Mouse (Mus musculus) 3T3-L1 (cell line): Measurements from ENCODE around the gene Tubg2.
A peak's percentile ranks its signal among the peaks of the same experiment; 100 is the strongest.

Source experiments
- DNase-seq: peaks from one replicate; pipeline ENCODE4 v3.0.0-alpha.2; 2015; ENCODE audit warnings: low read depth, low spot score

Gene Tubg2

DNA sequence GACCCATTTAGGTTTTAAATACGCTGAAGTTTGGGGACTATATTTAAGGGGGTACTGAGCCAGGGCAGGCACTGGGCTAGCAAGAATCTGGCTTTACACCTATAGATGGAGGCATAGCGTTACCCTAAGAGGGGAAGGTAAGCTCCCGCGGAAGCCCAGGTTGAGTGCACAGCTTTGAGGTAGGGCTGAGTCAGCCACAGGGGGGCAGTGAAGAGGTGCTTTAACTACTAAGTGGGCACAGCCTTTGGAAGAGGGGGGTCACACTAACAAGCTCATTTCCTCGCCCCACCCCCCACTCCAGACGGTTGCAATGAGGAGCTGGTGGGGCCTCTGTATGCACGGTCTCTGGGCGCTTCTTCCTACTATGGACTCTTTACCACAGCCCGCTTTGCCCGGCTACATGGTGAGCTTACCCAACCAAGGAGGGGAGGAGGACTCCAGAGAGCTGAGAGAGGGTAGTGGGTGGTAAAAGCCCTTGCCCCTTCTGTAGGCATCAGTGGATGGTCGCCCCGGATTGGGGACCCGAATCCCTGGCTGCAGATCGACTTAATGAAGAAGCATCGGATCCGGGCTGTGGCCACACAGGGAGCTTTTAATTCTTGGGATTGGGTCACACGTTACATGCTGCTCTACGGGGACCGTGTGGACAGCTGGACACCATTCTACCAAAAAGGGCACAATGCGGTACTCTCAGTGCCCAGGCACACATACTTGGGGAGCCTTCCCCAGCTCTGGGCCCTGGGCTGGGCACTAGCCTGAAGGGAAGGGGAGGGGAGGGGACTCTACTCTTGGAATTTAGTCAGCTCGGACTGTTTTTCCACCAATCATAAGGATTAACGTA is 21.4 kb downstream of the Tubg2 start:
- peak; percentile 39 for DNase-seq

DNA sequence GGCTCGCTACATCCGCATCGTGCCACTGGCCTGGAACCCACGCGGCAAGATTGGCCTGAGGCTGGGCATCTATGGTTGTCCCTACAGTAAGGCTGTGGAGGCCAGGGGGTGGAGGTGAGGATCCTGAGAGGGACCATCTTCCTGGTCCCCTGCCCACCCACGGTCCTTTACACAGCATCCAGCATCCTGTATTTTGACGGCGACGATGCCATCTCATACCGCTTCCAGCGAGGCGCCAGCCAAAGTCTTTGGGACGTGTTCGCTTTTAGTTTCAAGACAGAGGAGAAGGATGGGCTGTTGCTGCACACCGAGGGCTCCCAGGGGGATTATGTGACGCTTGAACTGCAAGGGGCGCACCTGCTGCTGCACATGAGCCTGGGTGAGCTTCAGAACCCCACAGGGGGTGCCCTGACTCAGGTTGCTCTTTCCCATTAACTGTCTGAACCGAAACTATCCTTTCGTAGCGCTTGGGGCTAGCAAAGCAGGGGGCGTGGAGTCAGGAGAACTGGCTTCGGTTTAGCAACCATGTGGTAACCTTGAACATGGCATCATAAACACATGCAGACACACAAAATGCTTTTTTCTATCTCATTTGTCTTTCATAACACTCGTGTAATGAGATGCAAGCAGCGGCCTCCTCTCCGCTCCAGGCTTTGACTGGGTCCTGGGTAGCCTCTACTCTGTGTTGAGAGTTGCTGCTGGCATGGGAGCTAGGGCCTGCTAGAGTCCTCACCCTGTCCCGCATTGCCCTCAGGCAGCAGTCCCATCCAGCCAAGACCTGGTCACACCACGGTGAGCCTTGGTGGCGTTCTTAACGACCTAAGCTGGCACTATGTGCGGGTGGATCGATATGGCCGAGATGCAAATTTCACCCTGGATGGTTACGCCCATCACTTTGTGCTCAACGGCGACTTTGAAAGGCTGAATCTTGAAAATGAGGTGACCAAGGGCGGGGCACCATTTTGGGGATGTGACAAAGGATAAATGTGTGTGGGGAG is 22.7 kb downstream of the Tubg2 start:
- DNase-seq: no peak

DNA sequence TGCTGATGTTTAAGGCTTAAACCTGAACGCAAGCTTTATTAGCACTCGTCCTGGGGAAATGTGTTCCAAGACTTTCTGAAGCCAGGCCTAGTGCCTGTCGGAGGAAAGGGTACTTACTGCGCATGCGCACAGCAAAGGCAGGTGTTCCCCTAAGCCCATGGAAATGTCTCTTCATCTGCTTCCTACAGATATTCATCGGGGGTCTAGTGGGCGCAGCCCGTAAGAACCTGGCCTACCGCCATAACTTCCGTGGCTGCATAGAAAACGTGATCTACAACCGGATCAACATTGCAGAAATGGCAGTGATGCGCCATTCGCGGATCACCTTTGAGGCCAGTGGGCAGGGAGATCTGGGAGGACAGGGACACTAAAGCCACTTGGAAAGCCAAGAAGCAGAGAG is 23.6 kb downstream of the Tubg2 start:
- DNase-seq: no peak

DNA sequence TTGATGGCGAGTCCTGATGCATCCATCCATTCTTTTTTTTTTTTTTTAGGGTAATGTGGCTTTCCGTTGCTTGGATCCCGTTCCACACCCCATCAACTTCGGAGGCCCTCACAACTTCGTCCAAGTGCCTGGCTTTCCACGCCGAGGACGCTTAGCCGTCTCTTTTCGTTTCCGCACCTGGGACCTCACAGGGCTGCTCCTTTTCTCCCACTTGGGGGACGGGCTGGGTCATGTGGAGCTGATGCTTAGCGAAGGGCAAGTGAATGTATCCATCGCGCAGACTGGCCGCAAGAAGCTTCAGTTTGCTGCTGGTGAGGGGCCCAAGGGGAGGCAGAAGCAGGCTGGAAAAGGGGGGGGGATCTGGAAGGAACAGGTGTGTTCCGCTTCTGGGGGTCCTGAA is 24.6 kb downstream of the Tubg2 start:
- no peak for DNase-seq

DNA sequence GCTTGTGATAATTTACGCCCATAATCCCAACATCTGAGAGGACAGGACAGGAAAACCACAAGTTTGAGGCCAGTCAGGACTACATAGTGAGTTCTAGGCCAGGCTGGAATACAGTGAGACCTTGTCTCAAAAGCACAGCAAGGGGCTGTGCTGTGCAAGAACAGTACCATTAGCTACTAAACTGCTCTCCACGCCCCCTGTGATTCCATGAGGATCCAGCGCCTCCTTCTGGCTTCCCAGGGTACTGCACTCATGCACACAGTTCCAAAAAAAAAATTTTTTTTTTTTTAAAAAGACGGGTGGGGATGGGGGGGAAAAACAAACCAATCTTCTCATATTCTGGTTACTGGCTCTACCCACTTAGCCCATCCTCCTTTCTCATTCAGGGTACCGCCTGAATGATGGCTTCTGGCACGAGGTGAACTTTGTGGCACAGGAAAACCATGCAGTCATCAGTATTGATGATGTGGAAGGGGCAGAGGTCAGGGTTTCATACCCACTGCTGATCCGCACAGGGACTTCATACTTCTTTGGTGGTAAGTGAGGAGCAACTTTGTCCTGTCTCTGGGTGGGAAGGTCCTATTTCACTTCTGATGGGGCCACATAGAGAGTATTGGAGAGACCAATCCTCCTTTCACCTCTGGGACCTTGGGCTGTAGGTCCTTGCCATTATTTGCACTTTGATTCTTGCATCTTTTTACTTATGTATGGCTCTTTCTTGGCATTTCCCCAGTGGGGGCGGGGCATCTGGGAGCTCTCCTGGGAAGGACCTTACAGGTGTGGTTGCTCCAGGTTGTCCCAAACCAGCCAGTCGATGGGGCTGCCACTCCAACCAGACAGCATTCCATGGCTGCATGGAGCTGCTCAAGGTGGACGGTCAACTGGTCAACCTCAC is 25.4 kb downstream of the Tubg2 start:
- peak; percentile 86 for DNase-seq

DNA sequence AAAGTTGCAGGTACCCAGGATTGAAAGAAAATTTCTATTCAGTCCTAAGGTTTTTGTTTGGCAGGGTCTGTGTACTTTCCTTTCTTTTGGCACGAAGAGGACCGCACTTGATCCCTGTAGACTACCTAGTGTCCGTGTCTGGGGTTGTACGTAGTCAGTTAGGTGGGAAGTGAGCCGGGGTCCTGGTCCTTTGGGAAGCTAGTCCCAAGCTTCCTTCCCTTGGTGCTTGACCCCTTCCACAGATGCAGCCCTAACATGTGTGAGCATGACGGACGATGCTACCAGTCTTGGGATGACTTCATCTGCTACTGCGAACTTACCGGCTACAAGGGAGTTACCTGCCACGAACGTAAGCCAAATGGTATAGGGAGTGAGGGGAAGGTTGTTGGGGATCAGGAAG is 26.3 kb downstream of the Tubg2 start:
- no peak for DNase-seq

DNA sequence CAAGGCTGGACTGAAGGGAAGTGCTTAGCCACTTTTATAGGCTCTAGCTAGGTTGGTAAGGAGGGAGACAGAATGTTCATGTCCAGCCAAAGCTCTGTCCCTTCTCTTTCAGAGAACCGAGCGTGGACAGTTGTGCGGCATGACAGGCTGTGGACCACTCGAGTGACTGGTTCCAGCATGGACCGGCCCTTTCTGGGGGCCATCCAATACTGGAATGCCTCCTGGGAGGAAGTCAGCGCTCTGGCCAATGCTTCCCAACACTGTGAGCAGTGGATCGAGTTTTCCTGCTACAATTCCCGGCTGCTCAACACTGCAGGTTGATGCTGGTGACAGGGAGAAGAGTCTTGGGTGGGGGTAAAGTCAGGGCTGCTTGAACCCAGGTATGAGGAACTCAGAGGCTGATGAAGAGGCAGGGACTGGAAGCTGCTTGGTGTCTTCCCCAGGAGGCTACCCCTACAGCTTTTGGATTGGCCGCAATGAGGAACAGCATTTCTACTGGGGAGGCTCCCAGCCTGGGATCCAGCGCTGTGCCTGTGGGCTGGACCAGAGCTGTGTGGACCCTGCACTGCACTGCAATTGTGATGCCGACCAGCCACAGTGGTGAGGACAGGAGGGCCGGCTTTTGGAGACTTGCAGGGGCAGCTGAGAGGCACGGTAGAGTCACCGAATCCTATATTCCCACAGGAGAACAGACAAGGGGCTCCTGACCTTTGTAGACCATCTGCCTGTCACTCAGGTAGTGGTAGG is 27.2 kb downstream of the Tubg2 start:
- no peak for DNase-seq

DNA sequence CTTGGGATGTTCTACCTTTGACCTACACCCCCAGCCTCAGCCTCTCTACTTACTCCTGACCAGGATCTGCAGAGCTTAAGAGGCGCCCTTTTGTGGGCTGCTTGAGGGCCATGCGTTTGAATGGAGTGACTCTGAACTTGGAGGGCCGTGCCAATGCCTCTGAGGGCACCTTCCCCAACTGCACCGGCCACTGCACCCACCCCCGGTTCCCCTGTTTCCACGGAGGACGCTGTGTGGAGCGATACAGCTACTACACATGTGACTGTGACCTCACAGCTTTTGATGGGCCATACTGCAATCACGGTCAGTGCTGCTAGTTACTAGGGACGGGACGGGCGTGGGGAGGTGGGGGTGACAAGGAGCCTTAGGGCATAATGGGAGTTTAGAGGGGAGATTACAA is 29.3 kb downstream of the Tubg2 start:
- DNase-seq: no peak

DNA sequence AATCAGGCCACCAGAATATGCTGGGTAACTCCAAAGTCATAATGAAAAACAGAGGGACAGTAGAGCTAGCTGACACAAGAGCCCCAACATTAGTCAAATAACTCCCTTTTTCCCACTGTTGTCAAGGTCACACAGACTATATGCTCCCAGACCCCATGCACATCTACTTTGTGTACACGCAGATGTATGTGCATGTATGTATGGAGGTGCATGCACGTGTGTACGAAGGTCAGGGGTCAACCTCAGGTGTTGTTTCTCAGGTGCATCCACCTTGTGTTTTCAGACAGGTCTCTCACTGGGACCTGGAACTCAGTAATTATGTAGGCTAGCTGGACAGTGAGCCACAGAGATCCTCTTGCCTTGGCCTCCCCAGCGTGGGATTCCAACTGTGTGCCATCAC is 29.7 kb downstream of the Tubg2 start:
- DNase-seq: no peak

DNA sequence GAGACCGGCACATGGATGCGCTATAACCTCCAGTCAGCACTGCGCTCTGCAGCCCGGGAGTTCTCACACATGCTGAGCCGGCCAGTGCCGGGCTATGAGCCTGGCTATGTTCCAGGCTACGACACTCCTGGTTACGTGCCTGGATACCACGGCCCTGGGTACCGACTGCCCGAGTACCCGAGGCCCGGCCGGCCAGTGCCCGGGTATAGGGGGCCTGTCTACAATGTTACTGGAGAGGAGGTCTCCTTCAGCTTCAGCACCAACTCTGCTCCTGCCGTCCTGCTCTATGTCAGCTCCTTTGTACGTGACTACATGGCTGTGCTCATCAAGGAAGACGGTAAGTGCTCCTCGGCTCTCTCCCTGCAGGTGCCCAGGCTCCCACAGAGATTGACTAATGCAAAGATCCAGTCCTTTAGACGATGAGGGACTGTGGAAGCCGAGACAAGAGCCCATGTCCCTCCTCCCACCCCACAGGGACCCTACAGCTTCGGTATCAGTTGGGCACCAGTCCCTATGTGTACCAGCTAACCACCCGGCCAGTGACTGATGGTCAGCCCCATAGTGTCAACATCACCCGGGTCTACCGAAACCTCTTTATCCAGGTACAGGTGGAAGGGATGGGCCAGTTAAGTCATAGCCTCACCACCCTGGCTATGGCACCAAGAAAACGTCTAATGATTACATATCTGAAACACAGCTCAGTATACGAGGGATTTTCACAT is 31.0 kb downstream of the Tubg2 start:
- no peak for DNase-seq

DNA sequence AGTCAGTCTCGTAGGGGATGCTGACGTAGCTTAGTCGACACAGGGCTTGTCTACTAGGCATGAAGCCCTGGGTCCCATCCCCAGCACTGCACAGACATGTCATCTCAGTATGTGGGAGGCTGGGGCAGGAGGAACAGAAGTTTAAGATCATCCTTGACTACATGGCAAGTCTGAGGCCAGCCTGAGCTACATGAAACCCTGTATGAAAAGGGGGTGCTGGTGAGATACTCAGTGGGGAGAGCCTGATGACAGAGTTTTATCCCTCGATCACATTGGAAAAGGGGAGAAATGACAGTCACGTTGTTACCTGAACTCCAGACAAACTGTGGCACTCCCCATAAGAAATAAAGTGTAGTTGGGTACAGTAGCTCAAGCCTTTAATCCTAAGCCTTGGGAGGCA is 31.8 kb downstream of the Tubg2 start:
- DNase-seq: no peak

DNA sequence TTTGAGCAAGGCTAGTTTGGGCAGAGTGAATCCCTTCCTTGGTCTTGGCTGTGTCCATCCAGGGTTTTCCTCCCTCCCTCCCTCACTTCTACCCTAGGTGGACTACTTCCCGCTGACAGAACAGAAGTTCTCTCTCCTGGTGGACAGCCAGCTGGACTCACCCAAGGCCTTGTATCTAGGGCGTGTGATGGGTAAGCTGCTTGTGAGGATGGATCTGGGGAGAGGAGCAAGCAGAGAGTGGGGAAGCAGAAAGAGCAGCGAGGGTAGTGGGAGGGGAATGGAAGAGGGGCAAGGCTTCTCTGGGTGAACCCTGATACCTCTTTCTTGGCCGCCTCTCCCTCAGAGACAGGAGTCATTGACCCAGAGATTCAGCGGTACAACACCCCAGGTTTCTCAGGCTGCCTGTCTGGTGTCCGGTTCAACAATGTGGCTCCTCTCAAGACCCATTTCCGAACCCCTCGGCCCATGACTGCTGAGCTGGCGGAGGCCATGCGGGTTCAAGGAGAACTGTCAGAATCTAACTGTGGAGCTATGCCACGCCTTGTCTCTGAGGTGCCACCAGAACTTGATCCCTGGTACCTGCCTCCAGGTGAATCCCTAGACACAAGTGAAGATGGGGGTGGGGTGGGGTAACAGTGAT is 32.6 kb downstream of the Tubg2 start:
- DNase-seq: no peak

DNA sequence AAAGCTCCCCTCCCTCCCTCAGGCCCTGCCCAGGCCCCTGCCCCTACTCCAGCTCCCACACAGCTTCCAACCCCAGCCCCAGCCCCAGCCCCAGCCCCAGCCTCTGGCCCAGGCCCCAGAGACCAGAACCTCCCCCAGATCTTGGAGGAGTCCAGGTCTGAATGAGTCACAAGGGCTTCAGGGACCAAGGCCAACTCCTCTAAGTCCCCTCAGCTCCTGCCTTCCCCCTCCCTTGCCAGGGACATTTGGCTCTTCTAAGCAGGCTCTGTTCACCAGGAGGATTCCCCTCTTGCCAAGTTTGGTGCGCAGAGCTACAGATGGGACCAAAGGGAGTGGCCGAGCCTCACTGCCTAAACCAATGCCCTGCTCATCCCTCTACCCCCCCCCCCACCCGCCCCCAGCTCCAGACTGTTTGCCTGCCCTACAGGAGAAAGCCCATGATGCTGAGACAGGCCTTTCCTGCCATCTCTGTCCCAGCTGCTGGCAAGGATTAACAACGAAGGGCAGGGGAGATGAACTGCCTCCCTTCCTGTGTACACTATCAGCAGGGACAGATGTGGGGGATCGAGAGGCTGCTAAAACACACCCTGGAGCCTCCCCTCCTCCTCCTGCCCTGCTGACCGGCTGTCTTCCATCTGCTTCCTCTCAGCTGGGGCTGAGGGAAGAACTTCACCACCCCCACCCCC is 33.9 kb downstream of the Tubg2 start:
- peak; percentile 94 for DNase-seq

DNA sequence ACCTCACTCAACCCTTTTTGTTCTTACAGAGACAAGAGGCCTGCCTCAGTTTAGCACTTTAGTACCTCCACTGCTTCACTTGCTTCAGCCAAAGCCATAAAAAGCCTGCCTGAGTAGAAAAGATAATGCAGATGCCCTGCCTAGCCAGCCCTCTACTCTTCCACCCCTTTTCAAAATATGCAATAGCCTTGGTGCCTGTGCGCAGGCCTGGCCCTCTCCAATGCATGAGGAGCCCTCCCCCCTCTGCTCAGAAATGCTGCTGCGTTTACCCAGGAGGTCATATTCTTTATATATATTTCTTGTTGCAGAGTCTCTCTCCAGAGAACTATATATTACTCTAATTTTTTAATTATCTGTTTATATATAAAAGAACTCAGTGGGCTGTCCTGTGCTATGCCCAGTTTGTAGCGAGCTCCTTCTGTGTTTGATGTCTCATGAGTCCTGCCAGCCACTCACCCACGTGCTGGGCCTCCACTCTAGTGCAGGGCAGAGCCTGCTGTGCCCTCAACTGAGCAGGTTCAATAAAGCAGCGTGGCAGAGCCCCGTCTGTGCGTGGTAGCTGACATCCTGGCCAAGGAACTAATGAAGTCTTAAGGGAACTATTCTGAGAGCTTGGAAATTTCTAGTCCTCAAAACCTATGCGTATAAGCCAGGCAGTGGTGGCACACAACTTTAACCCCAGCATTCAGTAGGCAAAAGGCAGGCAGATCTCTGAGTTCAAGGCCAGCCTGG is 34.6 kb downstream of the Tubg2 start:
- DNase-seq: no peak

DNA sequence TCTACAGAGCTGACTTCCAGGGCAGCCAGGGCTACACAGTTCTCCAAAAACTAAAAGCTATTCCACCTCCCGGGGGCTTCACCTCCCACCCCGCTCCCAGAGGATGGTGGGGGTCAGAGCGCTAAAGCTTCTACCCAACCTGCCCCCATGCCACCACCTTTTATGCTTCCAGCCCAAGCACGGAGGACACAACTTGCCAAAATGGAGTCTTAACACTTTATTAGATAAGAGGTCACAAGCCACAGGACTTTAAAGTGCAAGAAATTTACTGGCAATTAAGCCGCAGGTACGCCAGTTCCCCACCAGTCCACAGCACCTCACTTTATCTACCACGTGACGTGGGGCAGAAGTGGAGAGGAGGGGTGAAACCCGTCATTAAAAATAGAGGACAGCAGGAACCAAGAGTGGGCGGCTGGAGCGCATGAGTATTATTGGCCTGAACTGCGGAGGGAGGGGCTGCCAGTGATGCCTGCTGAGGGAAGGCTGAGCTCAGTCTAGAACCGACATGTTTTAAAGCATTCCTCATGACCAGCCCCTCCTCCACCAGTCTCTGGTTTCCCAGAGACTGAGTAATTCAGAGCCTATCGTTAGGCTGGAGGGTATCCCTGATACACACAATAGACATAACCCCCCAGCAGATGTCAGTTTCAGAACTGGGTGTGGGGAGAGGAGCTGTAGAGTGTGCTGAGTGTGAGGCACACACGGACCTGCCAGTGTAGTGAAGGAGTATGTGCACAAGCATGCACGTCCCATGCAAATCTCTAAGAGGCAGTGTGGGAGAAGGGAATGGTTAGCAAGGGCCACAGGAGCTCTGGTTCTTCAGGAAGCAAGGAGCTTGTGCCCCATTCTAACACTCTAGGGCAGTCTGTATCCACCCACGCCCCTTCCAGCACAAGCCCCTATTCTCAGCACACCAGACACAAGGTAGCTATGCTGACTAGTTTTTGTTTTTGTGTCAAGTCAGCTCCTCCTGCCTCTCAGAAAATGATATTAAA is 35.5 kb downstream of the Tubg2 start:
- DNase-seq: no peak

DNA sequence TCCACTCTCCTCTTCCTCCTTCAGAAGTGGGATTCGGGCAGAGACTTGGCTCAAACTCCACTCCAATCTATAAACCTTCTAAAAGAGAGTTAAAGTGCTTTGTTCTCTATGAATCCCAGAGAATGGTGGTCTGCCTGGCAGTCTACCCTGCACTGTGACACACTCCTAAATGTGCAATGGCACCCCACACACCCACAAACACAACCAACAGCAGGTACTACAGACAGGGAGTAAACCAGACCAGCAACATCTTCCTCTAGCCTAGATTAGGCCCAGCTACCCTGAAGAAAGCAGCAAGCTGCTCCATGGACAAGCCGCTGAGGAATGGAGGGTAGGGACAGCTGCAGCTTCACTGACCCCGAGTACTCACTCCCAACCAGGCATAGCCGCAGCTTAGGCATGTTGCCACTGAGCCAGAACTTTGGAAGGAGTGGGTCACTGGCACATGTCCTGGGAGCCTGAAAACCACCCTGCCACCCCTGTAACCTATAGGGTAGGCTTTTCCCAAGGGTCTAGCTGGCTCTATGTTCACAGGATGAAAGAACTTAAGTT is 36.3 kb downstream of the Tubg2 start:
- DNase-seq: no peak

DNA sequence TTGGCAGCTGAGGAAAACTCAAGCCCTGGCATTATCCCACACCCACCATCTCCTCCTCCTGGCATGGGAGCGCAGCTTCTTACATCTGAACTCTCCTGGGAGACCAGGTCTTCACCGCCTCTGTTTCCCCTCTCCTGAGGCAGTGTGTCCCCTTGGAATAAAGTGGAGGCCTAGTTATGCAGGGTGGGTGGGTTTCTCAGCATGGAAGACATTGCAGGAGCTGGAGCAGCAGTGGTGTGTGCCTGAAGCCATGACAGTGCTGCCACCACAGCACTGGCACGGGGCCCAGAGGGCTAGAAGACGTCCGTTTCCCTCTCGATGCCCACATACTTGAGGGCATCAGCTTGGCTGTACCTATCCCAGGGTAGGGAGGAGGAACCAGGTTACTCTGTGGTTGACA is 36.9 kb downstream of the Tubg2 start:
- DNase-seq: no peak
